Mouse (Mus musculus): ENCODE measurements around the gene Rbm20. TPM values are rescaled to one million over a fixed set of nuclear protein-coding genes. Genes with fewer than 3 reads are reported as not detected.

Gene Rbm20
- polyA plus RNA-seq, 1 experiment from 2014 or later: 0.98 TPM

DNA sequence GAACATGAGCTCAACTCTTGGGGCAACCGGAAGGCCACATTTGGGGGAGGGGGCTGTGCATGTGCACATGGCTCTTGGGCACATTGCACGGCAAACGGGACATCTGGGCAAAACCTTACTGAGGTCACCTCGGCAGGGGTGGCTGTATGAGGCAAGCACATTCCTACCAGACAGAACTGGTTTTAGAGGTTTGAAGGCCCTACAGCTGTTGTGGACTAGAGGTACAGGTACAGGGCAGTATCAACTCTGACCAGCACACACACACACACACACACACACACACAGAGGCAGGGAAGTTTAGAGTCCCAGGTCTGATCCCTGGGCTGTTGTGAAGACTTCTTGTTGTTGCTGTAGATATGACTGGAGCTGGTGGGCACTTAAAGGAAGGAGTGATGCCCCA, 138.6 kb downstream of the Rbm20 start:
- no peak for ATAC-seq (ENCODE audit: low FRiP score, low read depth)
- Histone ChIP-seq H3K9me3 (no peaks in the 10 kb centered on the region), H3K4me2 (replicated peaks) (no peak overlapping the region), H3K4me3 (no peak overlapping the region), H3K4me1 (0 out of 2 replicates have a peak, but pooled peaks cover under 1% of the 10 kb centered on the region), H3K27ac (no peak overlapping the region), H3K9ac (no peak overlapping the region), H3K27me3 (replicated peaks) (no peaks in the 10 kb centered on the region), H3K36me3 (no peaks in the 10 kb centered on the region)
- 90% methylated on average over 4 of the region's 4 CpGs for WGBS

DNA sequence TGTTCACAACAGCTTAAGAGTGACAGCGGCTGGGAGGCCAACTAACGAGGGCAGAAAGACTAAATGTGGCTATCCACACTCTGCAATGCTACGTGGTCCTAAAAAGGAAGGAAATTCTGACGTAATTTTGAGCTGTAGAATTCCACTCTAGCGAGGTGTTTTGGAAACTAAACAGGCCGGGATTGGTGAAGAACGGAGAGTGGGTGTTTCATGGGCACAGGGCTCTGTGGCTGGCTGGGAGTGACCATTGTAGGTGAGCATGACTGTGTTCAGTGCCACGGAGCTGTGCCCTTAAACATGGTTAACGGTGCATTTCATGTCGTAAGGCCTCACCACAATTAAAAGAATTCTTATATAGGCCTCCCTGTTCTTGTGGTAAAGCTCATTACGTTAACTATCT, 139.1 kb downstream of the Rbm20 start:
- H3K9me3 ChIP-seq: no peaks in the 10 kb centered on the region
- H3K9ac ChIP-seq: no peak overlapping the region
- H3K36me3 ChIP-seq: no peaks in the 10 kb centered on the region
- peaks cover 5% of the 10 kb centered on the region for H3K4me1 ChIP-seq
- no peak overlapping the region for H3K4me3 ChIP-seq
- no peaks in the 10 kb centered on the region for H3K27me3 ChIP-seq (replicated peaks)
- WGBS: 85% methylated on average over 11 of the region's 11 CpGs
- no peak overlapping the region for H3K4me2 ChIP-seq (replicated peaks)
- H3K27ac ChIP-seq: no peak overlapping the region
- no peak for ATAC-seq (ENCODE audit: low FRiP score, low read depth)

DNA sequence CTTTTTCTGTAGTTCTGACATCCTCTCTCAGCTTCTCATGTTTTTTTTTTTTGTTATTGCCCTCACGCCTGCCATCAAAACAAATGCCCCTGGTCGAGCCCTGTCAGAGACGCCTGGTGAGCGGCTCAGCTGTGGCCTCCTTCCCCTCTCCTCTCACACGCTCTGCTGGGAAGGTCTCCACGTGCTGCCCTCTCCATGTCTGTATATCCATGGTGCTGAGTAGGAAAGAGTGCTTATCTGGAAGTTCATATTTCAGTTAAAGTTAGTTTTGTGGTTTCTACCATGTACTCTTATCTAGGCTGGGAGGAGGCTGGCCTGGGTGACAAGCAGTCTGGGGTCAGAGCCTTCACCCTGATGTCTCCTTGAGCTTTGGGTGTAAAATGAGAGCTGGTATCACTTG, 142.2 kb downstream of the Rbm20 start:
- no peak for ATAC-seq (ENCODE audit: low FRiP score, low read depth)
- WGBS: 73% methylated on average over 6 of the region's 6 CpGs
- H3K9me3 ChIP-seq: no peaks in the 10 kb centered on the region
- H3K27me3 ChIP-seq (replicated peaks): no peaks in the 10 kb centered on the region
- no peaks in the 10 kb centered on the region for H3K36me3 ChIP-seq
- peaks cover 15% of the 10 kb centered on the region for H3K4me1 ChIP-seq
- H3K4me3 ChIP-seq: no peak overlapping the region
- H3K27ac ChIP-seq: no peak overlapping the region
- H3K9ac ChIP-seq: no peak overlapping the region
- H3K4me2 ChIP-seq (replicated peaks): no peak overlapping the region

DNA sequence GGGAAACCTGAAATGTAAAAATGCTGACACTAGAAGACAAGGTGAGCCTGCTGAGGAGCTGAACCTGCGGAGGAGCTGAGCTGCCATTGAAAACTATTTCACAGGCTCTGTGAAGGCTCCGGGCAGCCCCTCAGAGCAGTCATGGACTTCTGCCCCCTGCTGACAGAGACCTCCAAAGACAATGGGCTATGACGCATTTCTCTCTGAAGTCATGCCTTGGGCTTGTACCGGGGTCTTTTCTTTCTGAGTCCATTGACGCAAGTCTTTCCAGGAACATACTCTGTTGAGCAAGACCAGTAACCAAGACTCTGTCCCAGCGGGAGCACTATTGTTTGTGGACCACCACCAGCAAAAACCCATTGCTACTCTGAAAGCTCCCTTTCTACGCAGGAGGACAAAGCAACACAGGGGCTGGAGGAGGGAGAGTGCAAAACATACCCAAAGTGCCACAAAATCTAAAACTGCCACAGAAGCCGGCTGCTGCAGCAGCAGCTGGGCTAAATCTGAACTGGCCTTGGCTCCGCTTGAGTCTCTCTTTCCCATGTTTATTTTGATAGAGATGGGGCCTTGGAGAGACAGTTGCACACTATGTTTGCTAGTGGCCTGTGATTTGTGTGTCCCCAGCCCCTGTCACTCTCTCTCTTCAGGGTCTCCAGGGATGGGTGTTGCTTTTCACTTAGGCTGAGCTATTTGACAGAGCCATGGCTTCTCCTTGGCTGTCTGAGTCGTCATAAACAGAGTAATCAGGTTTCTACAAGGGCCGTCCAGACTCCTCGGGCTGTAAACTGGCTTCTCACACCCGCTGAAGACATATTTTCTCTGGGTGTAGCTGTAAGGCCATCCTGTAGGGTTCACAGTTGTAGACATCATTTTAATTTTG, 144.4 kb downstream of the Rbm20 start:
- 24% methylated on average over 13 of the region's 13 CpGs for WGBS
- Histone ChIP-seq H3K4me2 (replicated peaks) (no peak overlapping the region), H3K4me3 (no peak overlapping the region), H3K9me3 (no peaks in the 10 kb centered on the region), H3K27ac (no peak overlapping the region), H3K4me1 (peaks cover 15% of the 10 kb centered on the region), H3K9ac (no peak overlapping the region), H3K27me3 (replicated peaks) (no peaks in the 10 kb centered on the region), H3K36me3 (no peaks in the 10 kb centered on the region)
- no peak for ATAC-seq (ENCODE audit: low FRiP score, low read depth)

DNA sequence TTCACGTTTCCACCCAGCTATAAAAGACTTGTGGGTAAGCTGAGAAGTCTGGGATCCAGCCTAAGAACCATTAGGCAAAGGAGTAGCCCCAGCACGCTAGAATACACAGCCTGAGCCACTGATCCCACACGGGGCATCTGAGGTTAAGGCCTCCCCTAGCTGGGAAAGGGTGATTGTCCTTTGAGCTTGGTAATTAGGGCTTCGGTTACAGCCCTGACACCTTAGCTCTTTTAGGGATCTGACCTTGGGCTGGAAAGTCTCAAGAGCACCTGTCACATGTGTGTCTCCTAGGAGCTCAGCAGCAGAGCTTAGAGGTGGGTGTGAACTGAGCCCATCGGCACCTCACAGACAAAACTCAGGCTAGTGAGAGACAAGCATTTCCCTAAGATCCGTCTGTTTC, 146.7 kb downstream of the Rbm20 start:
- no peak for ATAC-seq (ENCODE audit: low FRiP score, low read depth)
- no peak overlapping the region for H3K27ac ChIP-seq
- H3K9ac ChIP-seq: no peak overlapping the region
- H3K4me3 ChIP-seq: no peak overlapping the region
- H3K4me1 ChIP-seq: peaks cover 15% of the 10 kb centered on the region
- no peaks in the 10 kb centered on the region for H3K27me3 ChIP-seq (replicated peaks)
- H3K9me3 ChIP-seq: no peaks in the 10 kb centered on the region
- WGBS: 51% methylated on average over 6 of the region's 6 CpGs
- no peak overlapping the region for H3K4me2 ChIP-seq (replicated peaks)
- no peaks in the 10 kb centered on the region for H3K36me3 ChIP-seq

DNA sequence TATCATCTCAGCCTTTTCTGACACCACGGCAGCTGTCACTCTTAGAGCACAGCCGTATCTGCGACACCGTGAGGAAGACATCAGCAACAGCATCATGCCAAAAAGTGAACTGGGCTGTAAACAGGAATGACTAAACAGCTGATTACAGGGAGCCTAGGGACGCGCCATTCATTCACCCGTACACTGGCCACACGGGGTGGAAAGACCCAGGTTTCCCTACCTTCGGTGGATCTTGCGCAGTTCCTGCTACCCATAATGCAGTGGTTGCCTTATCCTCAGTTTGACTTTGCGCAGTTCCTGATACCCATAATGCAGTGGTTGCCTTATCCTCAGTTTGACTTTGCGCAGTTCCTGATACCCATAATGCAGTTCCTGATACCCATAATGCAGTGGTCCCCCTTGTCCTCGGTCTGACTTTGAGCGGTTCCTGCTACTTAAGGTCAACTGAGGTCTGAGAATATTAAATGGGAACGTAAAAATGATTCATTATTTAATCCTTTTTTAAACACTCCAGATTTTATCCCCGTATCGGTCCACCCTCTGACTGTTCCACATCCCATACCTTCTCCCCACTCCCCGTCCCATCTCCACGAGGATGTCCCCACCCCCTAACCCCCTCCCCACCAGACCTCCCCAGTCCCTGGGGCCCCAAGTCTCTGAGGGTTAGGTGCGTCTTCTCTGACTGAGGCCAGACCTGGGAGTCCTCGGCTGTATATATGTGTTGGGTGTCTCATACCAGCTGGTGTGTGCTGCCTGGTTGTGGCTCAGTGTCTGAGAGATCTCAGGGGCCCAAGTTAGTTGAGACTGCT, 148.0 kb downstream of the Rbm20 start:
- Histone ChIP-seq H3K9me3 (no peaks in the 10 kb centered on the region), H3K4me1 (peaks cover 15% of the 10 kb centered on the region), H3K27me3 (replicated peaks) (no peaks in the 10 kb centered on the region), H3K36me3 (no peaks in the 10 kb centered on the region), H3K27ac (no peak overlapping the region), H3K4me3 (peak overlapping the region; percentile 22; the same call in 1 of the 2 replicates), H3K4me2 (replicated peaks) (peak overlapping the region; percentile 52), H3K9ac (no peak overlapping the region)
- 72% methylated on average over 21 of the region's 21 CpGs for WGBS
- ATAC-seq (ENCODE audit: low FRiP score, low read depth): 0 out of 2 replicates have a peak, but pooled peaks have one; percentile 9

DNA sequence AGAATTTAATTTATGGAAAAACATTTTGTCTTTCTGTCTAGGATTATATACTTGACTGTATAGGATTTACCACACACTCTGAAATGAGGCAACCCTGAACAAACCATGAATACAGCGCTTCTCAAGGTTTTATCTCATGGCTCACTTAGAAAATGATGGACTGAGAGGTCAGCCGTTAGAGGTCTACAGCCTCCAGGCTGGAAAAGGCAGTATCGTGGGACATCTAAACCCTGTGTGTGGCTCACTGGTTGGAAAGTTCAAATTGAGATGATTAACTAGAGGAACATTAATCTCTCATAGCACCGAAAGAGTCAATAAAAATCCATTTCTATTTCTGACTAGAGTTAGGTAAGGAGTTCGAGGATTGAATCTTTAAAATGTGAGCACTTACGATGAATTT, 152.9 kb downstream of the Rbm20 start:
- H3K4me1 ChIP-seq: peaks cover 18% of the 10 kb centered on the region
- no peaks in the 10 kb centered on the region for H3K27me3 ChIP-seq (replicated peaks)
- no peak overlapping the region for H3K27ac ChIP-seq
- H3K4me3 ChIP-seq: no peak overlapping the region
- H3K36me3 ChIP-seq: no peaks in the 10 kb centered on the region
- 0 out of 2 replicates have a peak, but pooled peaks have one; percentile 41 for ATAC-seq (ENCODE audit: low FRiP score, low read depth)
- no peak overlapping the region for H3K4me2 ChIP-seq (replicated peaks)
- H3K9me3 ChIP-seq: no peaks in the 10 kb centered on the region
- WGBS: 52% methylated on average over 6 of the region's 6 CpGs
- no peak overlapping the region for H3K9ac ChIP-seq

GRCm38 (mm10) chr19:53830407-53831163, 153.5 kb downstream of the Rbm20 start:
- H3K36me3 ChIP-seq: no peaks in the 10 kb centered on the region
- H3K27ac ChIP-seq: no peak overlapping the region
- WGBS: 3% methylated on average over 8 of the region's 8 CpGs
- no peak overlapping the region for H3K4me3 ChIP-seq
- ATAC-seq (ENCODE audit: low FRiP score, low read depth): peak; percentile 66
- peak overlapping the region; percentile 30 for H3K4me2 ChIP-seq (replicated peaks)
- no peaks in the 10 kb centered on the region for H3K27me3 ChIP-seq (replicated peaks)
- H3K4me1 ChIP-seq: peaks cover 18% of the 10 kb centered on the region
- no peaks in the 10 kb centered on the region for H3K9me3 ChIP-seq
- H3K9ac ChIP-seq: no peak overlapping the region

GRCm38 (mm10) chr19:53831164-53831448, 154.0 kb downstream of the Rbm20 start:
- ATAC-seq (ENCODE audit: low FRiP score, low read depth): no peak
- 22% methylated on average over 3 of the region's 3 CpGs for WGBS
- H3K27ac ChIP-seq: no peak overlapping the region
- no peaks in the 10 kb centered on the region for H3K36me3 ChIP-seq
- peaks cover 18% of the 10 kb centered on the region for H3K4me1 ChIP-seq
- H3K27me3 ChIP-seq (replicated peaks): no peaks in the 10 kb centered on the region
- H3K9me3 ChIP-seq: no peaks in the 10 kb centered on the region
- no peak overlapping the region for H3K9ac ChIP-seq
- H3K4me3 ChIP-seq: no peak overlapping the region
- no peak overlapping the region for H3K4me2 ChIP-seq (replicated peaks)

- Histone ChIP-seq H3K36me3 (no peaks in the 10 kb centered on the region), H3K4me1 (peaks cover 18% of the 10 kb centered on the region), H3K9me3 (no peaks in the 10 kb centered on the region), H3K27ac (no peak overlapping the region), H3K9ac (no peak overlapping the region), H3K4me3 (no peak overlapping the region), H3K27me3 (replicated peaks) (no peaks in the 10 kb centered on the region), H3K4me2 (replicated peaks) (no peak overlapping the region)
- WGBS: 27% methylated on average over 7 of the region's 7 CpGs
- ATAC-seq (ENCODE audit: low FRiP score, low read depth): no peak
Measured at GRCm38 (mm10) chr19:53832512-53832911, 155.4 kb downstream of the Rbm20 start.

DNA sequence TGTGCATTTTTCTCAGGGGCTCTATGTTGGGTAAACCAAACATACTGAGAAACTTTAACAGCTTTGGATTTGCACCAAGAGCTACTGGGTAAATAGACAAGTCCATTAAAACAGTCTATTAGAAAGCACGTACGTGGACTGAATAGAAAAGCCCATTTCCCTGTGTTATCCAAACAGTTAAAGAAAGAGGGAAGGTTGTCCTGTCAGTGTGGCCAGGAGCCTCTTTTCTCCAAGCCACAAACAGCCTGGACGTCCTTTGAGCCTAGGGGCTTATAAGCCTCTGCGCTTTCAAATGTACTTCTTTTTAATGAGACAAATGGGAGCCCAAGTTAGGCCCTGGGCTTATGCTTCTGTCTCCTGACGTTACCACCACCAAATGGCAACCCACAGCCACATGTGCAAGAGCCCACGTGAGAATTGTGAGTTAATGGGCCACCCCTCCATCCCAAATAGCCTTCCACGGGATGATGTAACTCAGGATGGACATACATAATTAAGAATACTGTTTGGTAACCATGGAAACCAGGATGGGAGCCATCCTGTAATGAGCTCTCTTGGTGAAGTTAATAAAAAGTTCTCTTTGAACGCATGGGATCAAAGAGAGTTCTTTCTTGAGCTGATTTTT, 156.8 kb downstream of the Rbm20 start:
- Histone ChIP-seq H3K4me1 (peaks cover 18% of the 10 kb centered on the region), H3K27ac (no peak overlapping the region), H3K27me3 (replicated peaks) (no peaks in the 10 kb centered on the region), H3K4me2 (replicated peaks) (no peak overlapping the region), H3K4me3 (no peak overlapping the region), H3K36me3 (no peaks in the 10 kb centered on the region), H3K9me3 (no peaks in the 10 kb centered on the region), H3K9ac (no peak overlapping the region)
- no peak for ATAC-seq (ENCODE audit: low FRiP score, low read depth)
- WGBS: 29% methylated on average over 8 of the region's 8 CpGs

All from neural tube, embryonic 12.5 days (tissue).